Mouse (Mus musculus) liver, adult 2 months (tissue): Measurements from ENCODE around the gene Proca1. TPM values are rescaled to one million over a fixed set of nuclear protein-coding genes. Genes with fewer than 3 reads are reported as not detected.
A peak's percentile ranks its signal among the peaks of the same experiment; 100 is the strongest.

Experiments used
- DNase-seq: peaks from one replicate; pipeline ENCODE4 v3.0.0-alpha.2; 2011; ENCODE audit warnings: low read depth, low spot score; ENCODE audit errors: extremely low read depth
- H3K27ac ChIP-seq: fragments of 200-500 bp; replicated peaks from 2 replicates; pipeline ENCODE4 v1.5.1; 2012; ENCODE audit warnings: low read depth, mild to moderate bottlenecking, control low read depth, inconsistent platforms, low read length; ENCODE audit not compliant: insufficient read depth
- H3K27me3 ChIP-seq: fragments of 200-500 bp; 2 replicates; pipeline ENCODE4 v1.6.1; 2012; ENCODE audit warnings: mild to moderate bottlenecking, moderate library complexity, low read length, inconsistent platforms; ENCODE audit not compliant: control insufficient read depth, insufficient read depth
- H3K36me3 ChIP-seq: fragments of 200-500 bp; 2 replicates; pipeline ENCODE4 v1.6.1; 2012; ENCODE audit warnings: low read length, inconsistent platforms; ENCODE audit not compliant: control insufficient read depth, insufficient read depth
- H3K4me1 ChIP-seq: fragments of 200-500 bp; 2 replicates; pipeline ENCODE4 v1.6.1; 2011; ENCODE audit warnings: low read length; ENCODE audit not compliant: control insufficient read depth, insufficient read depth
- H3K4me3 ChIP-seq: fragments of 200-500 bp; 2 replicates; pipeline ENCODE4 v1.5.1; 2011; ENCODE audit warnings: low read depth, mild to moderate bottlenecking, control low read depth, low read length, moderate library complexity; ENCODE audit not compliant: insufficient read depth
- H3K79me2 ChIP-seq: fragments of 200-500 bp; 2 replicates; pipeline ENCODE4 v1.6.1; 2012; ENCODE audit warnings: inconsistent platforms, mild to moderate bottlenecking, low read length, moderate library complexity; ENCODE audit not compliant: control insufficient read depth, insufficient read depth
- H3K9ac ChIP-seq: fragments of 200-500 bp; 2 replicates; pipeline ENCODE4 v1.6.1; 2012; ENCODE audit warnings: low read depth, mild to moderate bottlenecking, control low read depth, inconsistent platforms, low read length
- CTCF ChIP-seq: fragments of 200-500 bp; IDR thresholded peaks from 2 replicates; pipeline ENCODE4 v1.5.1; 2011; ENCODE audit warnings: low read depth, low read length, control low read depth
- POLR2A ChIP-seq: fragments of 200-500 bp; IDR thresholded peaks from 2 replicates; pipeline ENCODE4 v1.6.1; 2011; ENCODE audit warnings: low read length, control low read depth; ENCODE audit not compliant: insufficient read depth; ENCODE audit errors: extremely low read depth
- WGBS: fragments of 180-500 bp; shearing (Covaris S2); methylation state at CpG from one replicate; pipeline ENCODE4 v1.1.7; 2018; 5-methylcytosine and 5-hydroxymethylcytosine counted together
- polyA plus RNA-seq: library from polyadenylated mRNA; depleted of rRNA; stranded (reverse); fragments of >200 nt; gene quantifications from 2 replicates; pipeline ENCODE4 v1.2.3, GENCODE M21; 2012
- total RNA-seq: library from RNA; depleted of rRNA; stranded (reverse); fragments of >200 nt; gene quantifications from 2 replicates; pipeline ENCODE4 v1.2.3, GENCODE M21; 2014

Proca1 gene
- total and polyA plus RNA-seq, 2 experiments = 0.24 to 0.55 TPM

GRCm38 (mm10) chr11:78166640-78167039 is 26.6 kb upstream of the Proca1 start:
- Histone ChIP-seq H3K4me3 (no peak overlapping the region), H3K9ac (no peak overlapping the region), H3K4me1 (peaks cover 20% of the 10 kb centered on the region), H3K36me3 (no peaks in the 10 kb centered on the region; the same call in 1 of the 2 replicates), H3K27ac (0 out of 2 replicates have a peak overlapping the region, but pooled peaks have one; percentile 97), H3K27me3 (no peaks in the 10 kb centered on the region), H3K79me2 (peaks cover 35% of the 10 kb centered on the region; the same call in 1 of the 2 replicates)
- WGBS = 90% methylated on average over 6 of the region's 6 CpGs
- no peak for TF ChIP-seq POLR2A
- no peak for TF ChIP-seq CTCF
- DNase-seq = no peak

GRCm38 (mm10) chr11:78167257-78167959 is 25.8 kb upstream of the Proca1 start:
- peaks cover 28% of the 10 kb centered on the region; the same call in 1 of the 2 replicates for H3K79me2 ChIP-seq
- H3K36me3 ChIP-seq = no peaks in the 10 kb centered on the region
- TF ChIP-seq POLR2A = no peak
- no peak for TF ChIP-seq CTCF
- H3K27ac ChIP-seq = no peak overlapping the region
- WGBS = 90% methylated on average over 14 of the region's 14 CpGs
- H3K9ac ChIP-seq = no peak overlapping the region
- no peak overlapping the region for H3K4me3 ChIP-seq
- peaks cover 17% of the 10 kb centered on the region for H3K4me1 ChIP-seq
- H3K27me3 ChIP-seq = no peaks in the 10 kb centered on the region
- no peak for DNase-seq

- Histone ChIP-seq H3K9ac (no peak overlapping the region), H3K79me2 (peaks cover 15% of the 10 kb centered on the region; the same call in 1 of the 2 replicates), H3K4me1 (peaks cover 5% of the 10 kb centered on the region), H3K4me3 (no peak overlapping the region), H3K36me3 (no peaks in the 10 kb centered on the region), H3K27me3 (no peaks in the 10 kb centered on the region), H3K27ac (no peak overlapping the region)
- TF ChIP-seq CTCF = no peak
- no peak for TF ChIP-seq POLR2A
- no peak for DNase-seq
- WGBS = 80% methylated on average over 19 of the region's 19 CpGs
Observed at GRCm38 (mm10) chr11:78168541-78169468, 24.4 kb upstream of the Proca1 start.

- Histone ChIP-seq H3K27ac (no peak overlapping the region), H3K4me3 (no peak overlapping the region), H3K4me1 (peaks cover 9% of the 10 kb centered on the region), H3K36me3 (no peaks in the 10 kb centered on the region), H3K79me2 (no peaks in the 10 kb centered on the region), H3K27me3 (no peaks in the 10 kb centered on the region), H3K9ac (no peak overlapping the region)
- no peak for DNase-seq
- WGBS = 94% methylated on average over 15 of the region's 15 CpGs
- no peak for TF ChIP-seq POLR2A
- no peak for TF ChIP-seq CTCF
Observed at GRCm38 (mm10) chr11:78170306-78170705, 22.9 kb upstream of the Proca1 start.

GRCm38 (mm10) chr11:78171328-78171727 is 21.9 kb upstream of the Proca1 start:
- Histone ChIP-seq H3K9ac (no peak overlapping the region), H3K4me3 (no peak overlapping the region), H3K4me1 (peaks cover 8% of the 10 kb centered on the region; the same call in 1 of the 2 replicates), H3K79me2 (no peaks in the 10 kb centered on the region), H3K27me3 (no peaks in the 10 kb centered on the region), H3K27ac (no peak overlapping the region), H3K36me3 (no peaks in the 10 kb centered on the region)
- no peak for TF ChIP-seq POLR2A
- 0 out of 2 replicates have a peak, but pooled peaks have one; percentile 8 for TF ChIP-seq CTCF
- WGBS = 78% methylated on average over 4 of the region's 4 CpGs
- no peak for DNase-seq
